Mouse (Mus musculus) heart, postnatal 0 days (tissue): Measurements from ENCODE around the gene Pimreg. TPM values are rescaled to one million over a fixed set of nuclear protein-coding genes. Genes with fewer than 3 reads are reported as not detected.

ENCODE experiments used
- ATAC-seq: fragments of 200-750 bp; cut with Nextera tagmentation; 2 replicates; pipeline ENCODE4 v1.8.0; 2017; ENCODE audit warnings: low read depth, moderate number of reproducible peaks, moderate library complexity; ENCODE audit not compliant: insufficient read depth
- DNase-seq: peaks from one replicate; pipeline ENCODE4 v3.0.0-alpha.2; 2016; ENCODE audit warnings: low spot score
- H3K27ac ChIP-seq: fragments of 300-500 bp; sonication (generic); 2 replicates; pipeline ENCODE4 v1.5.1; 2014; ENCODE audit warnings: low read depth, mild to moderate bottlenecking
- H3K27me3 ChIP-seq: fragments of 300-500 bp; sonication (generic); 2 replicates; pipeline ENCODE4 v1.6.1; 2014; ENCODE audit warnings: low read length, mixed read lengths; ENCODE audit not compliant: control insufficient read depth, insufficient read depth
- H3K36me3 ChIP-seq: fragments of 300-500 bp; sonication (generic); replicated peaks from 2 replicates; pipeline ENCODE4 v1.6.1; 2014; ENCODE audit warnings: low read length, mixed read lengths; ENCODE audit not compliant: control insufficient read depth, insufficient read depth
- H3K4me1 ChIP-seq: fragments of 300-500 bp; sonication (generic); 2 replicates; pipeline ENCODE4 v1.6.1; 2014; ENCODE audit warnings: antibody characterized with exemption; ENCODE audit not compliant: control insufficient read depth, insufficient read depth
- H3K4me2 ChIP-seq: fragments of 300-500 bp; sonication (generic); 2 replicates; pipeline ENCODE4 v1.6.1; 2014; ENCODE audit warnings: low read depth, mild to moderate bottlenecking, low read length, moderate library complexity
- H3K4me3 ChIP-seq: fragments of 300-500 bp; sonication (generic); 2 replicates; pipeline ENCODE4 v1.5.1; 2014; ENCODE audit warnings: low read depth, low read length
- H3K9ac ChIP-seq: fragments of 300-500 bp; sonication (generic); replicated peaks from 2 replicates; pipeline ENCODE4 v1.6.1; 2014; ENCODE audit warnings: low read depth, low read length, mixed read lengths
- H3K9me3 ChIP-seq: fragments of 300-500 bp; sonication (generic); replicated peaks from 2 replicates; pipeline ENCODE4 v1.6.1; 2016; ENCODE audit warnings: low read length; ENCODE audit not compliant: control insufficient read depth
- CTCF ChIP-seq: IDR thresholded peaks from 2 replicates; pipeline ENCODE4 v1.5.1; 2016; ENCODE audit warnings: antibody characterized with exemption, control low read depth, low read depth
- EP300 ChIP-seq: IDR thresholded peaks from 2 replicates; pipeline ENCODE4 v1.6.1; 2016; ENCODE audit warnings: antibody characterized with exemption, low read depth
- WGBS: fragments of 180-500 bp; shearing (Covaris S2); extraction: QIAGEN DNeasy Blood & Tissue Kit; methylation state at CpG from one replicate; pipeline ENCODE4 v1.1.7; 2014; 5-methylcytosine and 5-hydroxymethylcytosine counted together
- polyA plus RNA-seq: library from polyadenylated mRNA; unstranded; fragments of >200 nt; fragmentation: Nextera tagmentation; extraction: Ambion mirVana; gene quantifications from 2 replicates; pipeline ENCODE4 v1.2.1, GENCODE M21; 2015
- total RNA-seq: library from RNA; depleted of rRNA; stranded (reverse); fragments of >200 nt; gene quantifications from 2 replicates; pipeline ENCODE4 v1.2.3, GENCODE M21; 2014; ENCODE audit warnings: low replicate concordance

Gene Pimreg
- total and polyA plus RNA-seq, 2 experiments from 2014 or later, result 24.6 to 30.2 TPM

DNA sequence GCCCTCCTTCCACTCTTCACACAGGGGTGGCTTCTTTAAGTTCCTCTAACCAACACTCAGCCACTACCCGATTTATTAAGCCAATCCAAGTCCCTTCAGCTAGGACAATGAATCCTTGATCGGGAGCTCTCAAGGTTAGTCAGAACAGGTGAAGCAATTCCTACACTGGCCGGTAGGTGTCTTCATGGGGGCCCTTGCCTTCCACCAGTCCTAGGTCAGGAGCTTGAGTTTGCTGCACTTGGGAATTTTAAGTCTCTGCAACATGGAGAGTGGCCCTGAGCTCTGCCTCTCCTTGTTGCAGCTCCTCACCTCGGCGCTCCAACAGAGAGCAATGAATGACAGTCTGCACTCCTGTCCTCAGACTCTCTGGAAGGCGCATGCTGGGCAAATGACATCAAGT lies 24.5 kb downstream of the Pimreg start:
- no peaks in the 10 kb centered on the region for H3K27me3 ChIP-seq
- no peak overlapping the region for H3K9ac ChIP-seq
- no peak overlapping the region for H3K27ac ChIP-seq
- ATAC-seq (no peak), DNase-seq (peak; percentile 64)
- no peak overlapping the region for H3K4me3 ChIP-seq
- no peaks in the 10 kb centered on the region for H3K4me1 ChIP-seq
- no peak overlapping the region for H3K4me2 ChIP-seq
- H3K9me3 ChIP-seq, result 0 out of 2 replicates have a peak, but pooled peaks cover 11% of the 10 kb centered on the region
- no peak for TF ChIP-seq EP300
- TF ChIP-seq CTCF, result peak; percentile 57
- H3K36me3 ChIP-seq, result no peaks in the 10 kb centered on the region
- 47% methylated on average over 6 of the region's 6 CpGs for WGBS

DNA sequence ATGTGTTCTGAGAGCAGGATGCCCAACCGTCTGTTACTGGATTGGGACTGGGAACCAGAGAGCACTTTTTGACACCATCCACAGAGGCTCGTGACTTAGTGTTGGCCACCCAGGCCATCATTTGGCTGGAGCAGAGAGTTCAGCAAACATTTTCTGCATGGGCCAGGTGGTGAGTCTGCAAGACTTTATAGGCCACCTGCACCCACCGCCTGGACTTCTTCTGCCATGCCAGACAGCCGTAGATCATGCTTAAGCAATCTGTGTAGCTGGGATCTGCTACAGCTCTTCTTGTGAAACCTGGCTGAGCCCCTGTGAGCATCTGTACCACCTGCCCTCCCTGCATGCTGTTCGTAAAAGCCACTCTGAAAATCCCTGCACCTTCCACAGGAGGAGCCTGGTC lies 25.5 kb downstream of the Pimreg start:
- Histone ChIP-seq H3K9me3 (0 out of 2 replicates have a peak, but pooled peaks cover 11% of the 10 kb centered on the region), H3K36me3 (no peaks in the 10 kb centered on the region), H3K9ac (no peak overlapping the region), H3K4me3 (no peak overlapping the region), H3K4me1 (no peaks in the 10 kb centered on the region), H3K27me3 (no peaks in the 10 kb centered on the region), H3K27ac (no peak overlapping the region), H3K4me2 (no peak overlapping the region)
- 87% methylated on average over 5 of the region's 5 CpGs for WGBS
- TF ChIP-seq EP300, result no peak
- TF ChIP-seq CTCF, result no peak
- DNase-seq (no peak), ATAC-seq (no peak)

DNA sequence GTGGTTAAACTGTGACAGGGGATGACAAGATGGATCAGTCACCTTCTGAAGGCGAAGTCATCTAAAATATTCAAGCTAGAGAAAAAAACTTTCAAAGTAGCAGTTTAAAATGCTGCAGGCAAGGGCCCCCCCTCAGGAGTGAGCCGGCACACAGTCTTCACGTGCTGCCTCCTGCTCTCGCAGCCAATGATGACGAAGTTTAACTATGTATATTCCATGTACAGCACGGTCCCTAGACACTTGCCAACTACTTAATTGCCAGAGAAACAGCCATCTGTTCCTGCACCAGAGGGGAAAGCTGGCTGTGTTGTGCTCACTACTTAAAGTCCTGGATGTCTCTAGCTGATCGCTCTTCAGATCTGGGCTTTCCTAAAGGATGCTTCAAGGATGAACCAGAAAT lies 26.2 kb downstream of the Pimreg start:
- Histone ChIP-seq H3K27ac (no peak overlapping the region), H3K4me2 (no peak overlapping the region), H3K36me3 (no peaks in the 10 kb centered on the region), H3K4me3 (no peak overlapping the region), H3K9ac (no peak overlapping the region), H3K9me3 (0 out of 2 replicates have a peak, but pooled peaks cover 11% of the 10 kb centered on the region), H3K4me1 (no peaks in the 10 kb centered on the region), H3K27me3 (no peaks in the 10 kb centered on the region)
- TF ChIP-seq EP300, result no peak
- no peak for TF ChIP-seq CTCF
- 67% methylated on average over 7 of the region's 7 CpGs for whole genome bisulfite sequencing
- DNase-seq (no peak), ATAC-seq (no peak)

DNA sequence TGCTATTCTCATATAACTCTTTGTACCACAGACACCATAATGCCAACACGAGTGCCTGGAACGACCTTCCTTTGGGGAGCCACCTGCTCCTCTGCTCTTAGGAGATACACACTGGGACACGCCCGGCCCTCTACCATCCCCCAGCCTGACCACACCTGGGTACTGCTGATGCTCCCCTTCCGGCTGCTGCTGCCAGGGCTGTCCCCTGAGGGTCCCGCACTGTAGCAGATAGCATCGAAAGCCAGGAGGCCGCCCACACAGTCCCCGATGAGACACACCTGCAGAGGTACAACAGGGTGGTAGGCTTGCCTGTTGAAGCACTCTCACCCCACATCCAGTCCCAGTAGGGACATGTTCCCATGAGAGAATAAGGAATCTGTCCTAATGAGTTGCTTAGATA lies 28.9 kb downstream of the Pimreg start:
- WGBS, result 79% methylated on average over 9 of the region's 9 CpGs

DNA sequence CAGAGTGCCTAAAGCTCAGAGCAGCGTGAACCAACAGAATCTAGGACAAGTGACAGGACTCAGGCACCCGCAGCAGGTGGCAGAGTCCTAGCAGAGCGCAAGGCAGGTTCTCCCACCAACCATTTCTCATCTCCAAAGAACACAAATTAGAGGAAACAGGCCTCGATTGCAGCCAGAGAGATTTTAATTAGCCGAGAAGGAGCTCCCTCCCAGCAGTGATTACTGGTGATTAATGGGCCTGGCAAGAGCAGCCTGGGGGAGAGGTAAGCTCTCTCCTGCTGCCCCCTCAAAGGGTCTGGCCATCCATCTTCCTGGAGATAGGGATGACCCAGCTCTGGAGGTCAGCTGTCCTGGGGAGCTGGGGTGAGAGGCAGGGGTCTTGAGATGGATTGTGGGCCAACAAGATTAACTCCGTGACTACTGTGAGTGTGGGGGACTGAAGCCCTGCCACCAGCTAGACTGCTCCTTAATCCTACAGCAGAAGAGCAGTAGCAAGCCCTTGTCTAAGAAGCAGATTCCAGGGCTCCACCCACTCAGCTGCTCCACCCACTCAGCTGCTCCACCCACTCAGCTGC lies 30.6 kb downstream of the Pimreg start:
- 57% methylated on average over 6 of the region's 6 CpGs for WGBS
- no peaks in the 10 kb centered on the region for H3K4me1 ChIP-seq
- H3K36me3 ChIP-seq, result no peaks in the 10 kb centered on the region
- TF ChIP-seq CTCF (no peak), EP300 (no peak)
- H3K4me2 ChIP-seq, result no peak overlapping the region
- no peak overlapping the region for H3K4me3 ChIP-seq
- no peak for ATAC-seq
- no peaks in the 10 kb centered on the region for H3K9me3 ChIP-seq
- H3K27me3 ChIP-seq, result no peaks in the 10 kb centered on the region
- DNase-seq, result no peak
- no peak overlapping the region for H3K9ac ChIP-seq
- H3K27ac ChIP-seq, result no peak overlapping the region

More for the DNA sequence above, 28.9 kb downstream of the Pimreg start:
- TF ChIP-seq CTCF (no peak), EP300 (no peak)
- Histone ChIP-seq H3K4me3 (no peak overlapping the region), H3K4me2 (no peak overlapping the region), H3K9ac (no peak overlapping the region), H3K9me3 (no peaks in the 10 kb centered on the region), H3K4me1 (no peaks in the 10 kb centered on the region), H3K27me3 (no peaks in the 10 kb centered on the region), H3K36me3 (no peaks in the 10 kb centered on the region), H3K27ac (no peak overlapping the region)
- no peak for DNase-seq
- no peak for ATAC-seq

DNA sequence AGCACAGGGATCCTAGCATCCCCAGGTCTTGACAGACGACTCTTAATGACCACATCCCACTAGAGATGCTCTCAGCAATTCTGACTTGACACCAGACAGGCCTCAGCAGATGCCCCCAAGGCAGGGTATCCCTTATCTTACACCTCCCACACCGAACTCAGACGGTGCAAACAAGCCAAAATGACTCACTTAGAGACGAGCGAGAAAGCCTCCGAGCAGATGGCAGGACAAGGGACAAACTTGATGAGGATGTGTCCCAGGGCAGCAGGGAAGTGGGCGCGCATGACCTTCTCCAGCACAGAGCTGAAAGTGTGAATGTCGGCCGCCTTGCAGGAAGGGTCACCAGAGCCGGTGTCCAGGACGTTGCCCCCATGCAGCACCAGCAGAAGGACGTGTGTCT lies 32.4 kb downstream of the Pimreg start:
- no peak overlapping the region for H3K4me2 ChIP-seq
- no peaks in the 10 kb centered on the region for H3K9me3 ChIP-seq
- TF ChIP-seq EP300 (no peak), CTCF (no peak)
- H3K4me3 ChIP-seq, result no peak overlapping the region
- ATAC-seq (no peak), DNase-seq (no peak)
- H3K27ac ChIP-seq, result no peak overlapping the region
- H3K9ac ChIP-seq, result no peak overlapping the region
- no peaks in the 10 kb centered on the region for H3K27me3 ChIP-seq
- 48% methylated on average over 13 of the region's 13 CpGs for WGBS
- H3K36me3 ChIP-seq, result no peaks in the 10 kb centered on the region
- no peaks in the 10 kb centered on the region for H3K4me1 ChIP-seq
